Mouse (Mus musculus): ENCODE results near the gene Rhov. TPM values are rescaled to one million over a fixed set of nuclear protein-coding genes. Genes with fewer than 3 reads are reported as not detected.
A peak's percentile ranks its signal among the peaks of the same experiment; 100 is the strongest.

Gene Rhov
- total RNA-seq, 2 experiments from 2014 or later, result 14.3 to 16.3 TPM

- DNase-seq (ENCODE audit: extremely low spot score in 1 of 2, low spot score in 2 of 2), result no peak
Observed at GRCm38 (mm10) chr2:119249592-119250061, 21.4 kb downstream of the Rhov start.

GRCm38 (mm10) chr2:119247904-119248303 lies 23.2 kb downstream of the Rhov start:
- intact Hi-C loops (cut with DNase I), result no loop called here
- DNase-seq (ENCODE audit: extremely low spot score in 1 of 2, low spot score in 2 of 2), result no peak

More at GRCm38 (mm10) chr2:119249592-119250061, 21.4 kb downstream of the Rhov start:
- intact Hi-C loops (cut with DNase I), result loop anchor here (5.0 kb wide), 1 partner anchor 38 kb away; the partner anchor contains the start of gene Vps18

- intact Hi-C loops (cut with DNase I), result no loop called here
- no peak for DNase-seq (ENCODE audit: extremely low spot score in 1 of 2, low spot score in 2 of 2)
Observed at GRCm38 (mm10) chr2:119245246-119245645, 25.8 kb downstream of the Rhov start.

- intact Hi-C loops (cut with DNase I), result no loop called here
- no peak for DNase-seq (ENCODE audit: extremely low spot score in 1 of 2, low spot score in 2 of 2)
Observed at GRCm38 (mm10) chr2:119242548-119242947, 28.5 kb downstream of the Rhov start.

- intact Hi-C loops (cut with DNase I), result no loop called here
Observed at GRCm38 (mm10) chr2:119240819-119241186, 30.3 kb downstream of the Rhov start.

GRCm38 (mm10) chr2:119240075-119240818 lies 30.8 kb downstream of the Rhov start:
- DNase-seq (ENCODE audit: extremely low spot score in 1 of 2, low spot score in 2 of 2), result no peak
- intact Hi-C loops (cut with DNase I), result no loop called here

More at GRCm38 (mm10) chr2:119240819-119241186, 30.3 kb downstream of the Rhov start:
- no peak for DNase-seq (ENCODE audit: extremely low spot score in 1 of 2, low spot score in 2 of 2)

- DNase-seq (ENCODE audit: extremely low spot score in 1 of 2, low spot score in 2 of 2), result no peak
- intact Hi-C loops (cut with DNase I), result no loop called here
Observed at GRCm38 (mm10) chr2:119238671-119239070, 32.4 kb downstream of the Rhov start.

GRCm38 (mm10) chr2:119237871-119238220 lies 33.2 kb downstream of the Rhov start:
- intact Hi-C loops (cut with DNase I), result no loop called here
- peak in 1 of 2 experiments; percentile 34 for DNase-seq (ENCODE audit: extremely low spot score in 1 of 2, low spot score in 2 of 2)

- peak in 1 of 2 experiments; percentile 42 for DNase-seq (ENCODE audit: extremely low spot score in 1 of 2, low spot score in 2 of 2)
- intact Hi-C loops (cut with DNase I), result no loop called here
Observed at GRCm38 (mm10) chr2:119237210-119237870, 33.7 kb downstream of the Rhov start, which contains the start of gene Spint1. Gene Spint1 (plus strand): TSS chr2:119237362.

- DNase-seq (ENCODE audit: extremely low spot score in 1 of 2, low spot score in 2 of 2), result no peak
- intact Hi-C loops (cut with DNase I), result no loop called here
Observed at GRCm38 (mm10) chr2:119236682-119237209, 34.3 kb downstream of the Rhov start.

GRCm38 (mm10) chr2:119229775-119230704 lies 41.0 kb downstream of the Rhov start, which contains the start of gene Ppp1r14d:
Gene Ppp1r14d (minus strand): TSS chr2:119229906.
- no peak for DNase-seq (ENCODE audit: extremely low spot score in 1 of 2, low spot score in 2 of 2)
- intact Hi-C loops (cut with DNase I), result no loop called here

Other genes starting within 250 kb of the Rhov start
- gene Ccdc32, start 241.9 kb downstream of the Rhov start, total RNA-seq (2021), result 10 to 100 TPM; 61.6 to 61.8 TPM
- 1 to 10 TPM; 6.3 to 6.7 TPM for gene Rpusd2, start 236.5 kb downstream of the Rhov start, total RNA-seq (2021)
- gene Knl1, start 224.2 kb downstream of the Rhov start, total RNA-seq (2021), result 1 to 10 TPM; 1.4 to 1.6 TPM
- 1 to 10 TPM; 2.8 to 3.6 TPM for gene Rad51, start 158.5 kb downstream of the Rhov start, total RNA-seq (2021)
- 10 to 100 TPM; 43.2 to 48.4 TPM for gene Rmdn3, start 114.2 kb downstream of the Rhov start, total RNA-seq (2021)
- under 1 TPM in 1 of 2 experiments, not detected in 1; 0.59 TPM for gene Gchfr, start 103.5 kb downstream of the Rhov start, total RNA-seq (2021)
- not detected for gene Gm14137, start 96.8 kb downstream of the Rhov start, total RNA-seq (2021)
- 10 to 100 TPM; 36.0 to 36.4 TPM for gene Zfyve19, start 62.7 kb downstream of the Rhov start, total RNA-seq (2021)
- gene Dnajc17, start 62.5 kb downstream of the Rhov start, total RNA-seq (2021), result 10 to 100 TPM; 18.0 to 19.1 TPM
- not detected for gene Ppp1r14d, start 41.4 kb downstream of the Rhov start, total RNA-seq (2021)
- 1 to 10 TPM in 1 of 2 experiments, under 1 TPM in 1; 0.28 to 1.4 TPM for gene Spint1, start 33.9 kb downstream of the Rhov start, total RNA-seq (2021)
- 10 to 100 TPM; 33.7 to 33.8 TPM for gene Vps18, start 17.5 kb upstream of the Rhov start, total RNA-seq (2021)
- 1 to 10 TPM; 5.5 to 6.7 TPM for gene Dll4, start 54.5 kb upstream of the Rhov start, total RNA-seq (2021)
- 10 to 100 TPM; 10.1 to 10.6 TPM for gene Chac1, start 80.0 kb upstream of the Rhov start, total RNA-seq (2021)
- gene Ino80, start 206.4 kb upstream of the Rhov start, total RNA-seq (2021), result 10 to 100 TPM; 20.7 to 21.0 TPM